Mouse (Mus musculus) midbrain, embryonic 16.5 days (tissue): Measurements from ENCODE around the gene Ptprd. TPM values are rescaled to one million over a fixed set of nuclear protein-coding genes. Genes with fewer than 3 reads are reported as not detected.
A peak's percentile ranks its signal among the peaks of the same experiment; 100 is the strongest.

Source experiments
- ATAC-seq: fragments of 200-750 bp; cut with Nextera tagmentation; 2 replicates; pipeline ENCODE4 v1.8.0; 2017; ENCODE audit warnings: moderate TSS enrichment
- H3K27ac ChIP-seq: fragments of 300-500 bp; sonication (generic); 2 replicates; pipeline ENCODE4 v1.5.1; 2014; ENCODE audit warnings: mild to moderate bottlenecking, low read length, mixed read lengths
- H3K27me3 ChIP-seq: fragments of 300-500 bp; sonication (generic); 2 replicates; pipeline ENCODE4 v1.6.1; 2014; ENCODE audit warnings: low read depth, low read length, mixed read lengths; ENCODE audit not compliant: control insufficient read depth, insufficient read depth
- H3K36me3 ChIP-seq: fragments of 300-500 bp; sonication (generic); 2 replicates; pipeline ENCODE4 v1.6.1; 2014; ENCODE audit warnings: mild to moderate bottlenecking, low read length, moderate library complexity, mixed read lengths; ENCODE audit not compliant: control insufficient read depth, insufficient read depth
- H3K4me1 ChIP-seq: fragments of 300-500 bp; sonication (generic); 2 replicates; pipeline ENCODE4 v1.6.1; 2014; ENCODE audit warnings: mild to moderate bottlenecking, low read length, mixed read lengths; ENCODE audit not compliant: control insufficient read depth, insufficient read depth
- H3K4me2 ChIP-seq: fragments of 300-500 bp; sonication (generic); 2 replicates; pipeline ENCODE4 v1.6.1; 2014; ENCODE audit warnings: mild to moderate bottlenecking, low read length, mixed read lengths
- H3K4me3 ChIP-seq: fragments of 300-500 bp; sonication (generic); 2 replicates; pipeline ENCODE4 v1.5.1; 2014; ENCODE audit warnings: low read depth, mild to moderate bottlenecking, low read length, moderate library complexity, mixed read lengths
- H3K9ac ChIP-seq: fragments of 300-500 bp; sonication (generic); 2 replicates; pipeline ENCODE4 v1.6.1; 2014; ENCODE audit warnings: low read depth, low read length, mixed read lengths
- H3K9me3 ChIP-seq: fragments of 300-500 bp; sonication (generic); replicated peaks from 2 replicates; pipeline ENCODE4 v1.6.1; 2014; ENCODE audit warnings: mild to moderate bottlenecking, low read length, mixed read lengths; ENCODE audit not compliant: control insufficient read depth, poor library complexity, severe bottlenecking
- WGBS: fragments of 180-500 bp; shearing (Covaris S2); extraction: QIAGEN DNeasy Blood & Tissue Kit; methylation state at CpG from one replicate; pipeline ENCODE4 v1.1.7; 2014; 5-methylcytosine and 5-hydroxymethylcytosine counted together
- polyA plus RNA-seq: library from polyadenylated mRNA; unstranded; fragments of >200 nt; fragmentation: Nextera tagmentation; extraction: Ambion mirVana; gene quantifications from 2 replicates; pipeline ENCODE4 v1.2.1, GENCODE M21; 2015

The Ptprd gene
- polyA plus RNA-seq, 1 experiment from 2014 or later, result 90.7 TPM

- Histone ChIP-seq H3K36me3 (no peaks in the 10 kb centered on the region), H3K9ac (no peak overlapping the region), H3K4me1 (no peaks in the 10 kb centered on the region), H3K9me3 (no peaks in the 10 kb centered on the region), H3K27me3 (no peaks in the 10 kb centered on the region), H3K4me2 (no peak overlapping the region), H3K27ac (no peak overlapping the region), H3K4me3 (no peak overlapping the region)
- 81% methylated on average over 5 of the region's 5 CpGs for WGBS
- no peak for ATAC-seq
Measured at GRCm38 (mm10) chr4:77513914-77514628, 697.7 kb downstream of the Ptprd start.

GRCm38 (mm10) chr4:77513041-77513440, 698.7 kb downstream of the Ptprd start:
- ATAC-seq, result no peak; the same call in 1 of the 2 replicates
- Histone ChIP-seq H3K4me3 (no peak overlapping the region), H3K27me3 (no peaks in the 10 kb centered on the region), H3K4me2 (no peak overlapping the region), H3K36me3 (no peaks in the 10 kb centered on the region), H3K4me1 (no peaks in the 10 kb centered on the region), H3K9ac (no peak overlapping the region), H3K9me3 (no peaks in the 10 kb centered on the region), H3K27ac (no peak overlapping the region)
- WGBS, result 50% methylated on average over 3 of the region's 3 CpGs

- Histone ChIP-seq H3K9me3 (no peaks in the 10 kb centered on the region), H3K4me1 (no peaks in the 10 kb centered on the region), H3K4me3 (no peak overlapping the region), H3K4me2 (no peak overlapping the region), H3K27me3 (no peaks in the 10 kb centered on the region), H3K36me3 (no peaks in the 10 kb centered on the region), H3K9ac (no peak overlapping the region), H3K27ac (no peak overlapping the region)
- ATAC-seq, result no peak
- 76% methylated on average over 7 of the region's 7 CpGs for WGBS
Measured at GRCm38 (mm10) chr4:77454049-77454448, 757.7 kb downstream of the Ptprd start.

GRCm38 (mm10) chr4:77399146-77399545, 812.6 kb downstream of the Ptprd start:
- Histone ChIP-seq H3K9me3 (no peaks in the 10 kb centered on the region), H3K27me3 (no peaks in the 10 kb centered on the region), H3K9ac (no peak overlapping the region), H3K4me1 (no peaks in the 10 kb centered on the region), H3K4me2 (no peak overlapping the region), H3K36me3 (no peaks in the 10 kb centered on the region), H3K27ac (no peak overlapping the region), H3K4me3 (no peak overlapping the region)
- no peak for ATAC-seq
- WGBS, result 80% methylated on average over 4 of the region's 4 CpGs

- Histone ChIP-seq H3K4me3 (no peak overlapping the region), H3K27ac (no peak overlapping the region), H3K9ac (no peak overlapping the region), H3K4me1 (no peaks in the 10 kb centered on the region), H3K4me2 (no peak overlapping the region), H3K27me3 (no peaks in the 10 kb centered on the region), H3K36me3 (no peaks in the 10 kb centered on the region), H3K9me3 (no peaks in the 10 kb centered on the region)
- no peak for ATAC-seq
Measured at GRCm38 (mm10) chr4:77361728-77362127, 850.0 kb downstream of the Ptprd start.

GRCm38 (mm10) chr4:77327198-77327597, 884.6 kb downstream of the Ptprd start:
- Histone ChIP-seq H3K36me3 (no peaks in the 10 kb centered on the region), H3K9me3 (peaks cover 2% of the 10 kb centered on the region; the same call in 1 of the 2 replicates), H3K4me3 (no peak overlapping the region), H3K4me2 (no peak overlapping the region), H3K9ac (no peak overlapping the region), H3K27ac (no peak overlapping the region), H3K27me3 (no peaks in the 10 kb centered on the region), H3K4me1 (no peaks in the 10 kb centered on the region)
- no peak for ATAC-seq
- WGBS, result 85% methylated on average over 4 of the region's 4 CpGs

GRCm38 (mm10) chr4:77317060-77317680, 894.6 kb downstream of the Ptprd start:
- H3K4me3 ChIP-seq, result no peak overlapping the region
- H3K36me3 ChIP-seq, result no peaks in the 10 kb centered on the region
- H3K9ac ChIP-seq, result no peak overlapping the region
- H3K4me1 ChIP-seq, result peaks cover 3% of the 10 kb centered on the region
- 33% methylated on average over 10 of the region's 10 CpGs for WGBS
- peak overlapping the region; percentile 28; the same call in 1 of the 2 replicates for H3K4me2 ChIP-seq
- H3K27me3 ChIP-seq, result no peaks in the 10 kb centered on the region
- peak; percentile 84 for ATAC-seq
- no peak overlapping the region for H3K27ac ChIP-seq
- peaks cover 2% of the 10 kb centered on the region; the same call in 1 of the 2 replicates for H3K9me3 ChIP-seq

GRCm38 (mm10) chr4:77316644-77317043, 895.1 kb downstream of the Ptprd start:
- H3K4me3 ChIP-seq, result no peak overlapping the region
- no peaks in the 10 kb centered on the region for H3K9me3 ChIP-seq
- 27% methylated on average over 2 of the region's 2 CpGs for WGBS
- peaks cover 3% of the 10 kb centered on the region for H3K4me1 ChIP-seq
- H3K36me3 ChIP-seq, result no peaks in the 10 kb centered on the region
- H3K27me3 ChIP-seq, result no peaks in the 10 kb centered on the region
- no peak overlapping the region for H3K4me2 ChIP-seq
- H3K9ac ChIP-seq, result no peak overlapping the region
- H3K27ac ChIP-seq, result 0 out of 2 replicates have a peak overlapping the region, but pooled peaks have one; percentile 4
- ATAC-seq, result peak; percentile 87

GRCm38 (mm10) chr4:77310127-77310788, 901.5 kb downstream of the Ptprd start:
- H3K36me3 ChIP-seq, result no peaks in the 10 kb centered on the region
- 83% methylated on average over 3 of the region's 3 CpGs for WGBS
- no peak overlapping the region for H3K27ac ChIP-seq
- no peak overlapping the region for H3K4me3 ChIP-seq
- no peak overlapping the region for H3K9ac ChIP-seq
- ATAC-seq, result no peak
- H3K9me3 ChIP-seq, result no peaks in the 10 kb centered on the region
- no peak overlapping the region for H3K4me2 ChIP-seq
- no peaks in the 10 kb centered on the region for H3K27me3 ChIP-seq
- H3K4me1 ChIP-seq, result no peaks in the 10 kb centered on the region
